Mouse (Mus musculus): ENCODE data around the gene Mgat4c.

Mgat4c gene

DNA sequence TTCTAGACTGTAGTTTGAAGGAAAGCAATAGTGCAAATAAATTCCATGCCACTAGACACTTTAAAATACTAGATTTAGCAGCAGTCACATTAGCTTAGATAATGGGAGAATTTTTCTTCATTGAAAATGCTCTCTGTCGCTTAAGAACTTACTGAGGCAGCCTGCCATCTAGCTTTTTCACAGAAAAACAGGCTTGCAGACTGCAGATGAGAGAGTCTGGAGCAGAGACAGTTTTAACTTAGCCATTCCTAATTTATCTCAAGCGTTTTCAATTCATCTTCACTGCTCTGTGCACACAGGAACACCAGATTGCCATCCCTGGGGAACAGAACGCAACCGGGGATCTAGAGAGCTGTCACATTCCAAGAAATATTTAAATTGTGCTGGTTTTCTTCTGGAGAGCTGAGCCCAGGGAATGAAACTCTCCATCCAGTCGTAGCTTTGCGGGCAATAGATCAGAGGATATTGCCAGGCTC, at the start of gene Mgat4c:
Gene Mgat4c (plus strand): TSS at position 51 of the 476 bp plus-strand sequence.
- no peak for DNase-seq

DNA sequence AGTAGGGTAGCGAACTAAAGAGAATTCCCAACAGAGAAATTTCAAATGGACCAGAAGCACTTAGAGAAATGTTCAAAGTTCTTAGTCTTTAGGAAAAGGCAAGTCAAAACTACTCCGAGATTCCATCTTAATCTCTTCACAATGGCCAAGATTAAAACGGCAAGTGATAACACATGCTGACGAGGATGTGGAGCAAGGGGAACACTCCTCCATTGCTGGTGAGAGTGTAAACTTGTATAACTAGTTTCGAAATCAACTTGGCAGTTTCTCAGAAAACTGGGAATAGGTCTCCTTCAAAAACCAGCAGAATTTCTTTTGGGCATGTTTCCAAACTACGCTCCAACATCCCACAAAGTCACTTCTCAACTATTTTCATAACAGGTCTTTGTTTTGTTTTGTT, 46.0 kb upstream of the Mgat4c start:
- DNase-seq: no peak

DNA sequence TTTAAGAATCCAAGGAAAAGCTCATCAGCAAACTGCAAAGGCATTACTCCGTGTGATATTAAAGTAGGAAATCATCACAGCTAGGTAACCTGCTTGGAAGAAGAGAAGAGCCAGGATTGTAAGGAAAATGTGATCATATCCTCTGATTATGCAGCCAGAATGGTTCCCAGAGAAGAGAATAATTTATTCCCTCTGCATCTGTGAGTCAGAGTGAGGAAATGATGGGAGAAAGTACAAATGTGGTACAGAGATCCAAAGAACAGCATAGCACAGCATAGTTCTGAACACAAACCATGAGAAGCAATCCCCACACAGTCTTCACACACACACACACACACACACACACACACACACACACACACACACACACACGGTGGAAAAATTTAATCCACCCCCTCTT, 40.2 kb upstream of the Mgat4c start:
- DNase-seq: no peak

DNA sequence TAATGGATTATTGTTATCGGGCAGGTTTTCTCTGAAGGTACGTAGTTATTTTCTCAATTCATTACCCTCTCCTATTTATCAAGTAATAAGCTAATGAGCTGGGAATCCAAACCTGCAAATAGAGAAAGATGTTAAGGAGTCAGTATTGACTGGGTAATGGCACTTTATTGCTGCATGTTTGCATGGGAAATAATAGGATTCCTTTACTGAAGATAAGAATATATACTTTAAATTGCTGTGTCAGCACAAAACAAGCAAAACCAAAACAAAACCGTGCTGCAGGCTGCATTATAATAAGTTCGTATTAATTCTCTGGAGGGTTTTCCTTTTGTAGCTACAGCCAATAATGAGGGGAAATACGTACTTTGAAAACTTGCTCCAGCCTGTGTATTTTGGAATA, 627 bp downstream of the Mgat4c start:
- no peak for DNase-seq

DNA sequence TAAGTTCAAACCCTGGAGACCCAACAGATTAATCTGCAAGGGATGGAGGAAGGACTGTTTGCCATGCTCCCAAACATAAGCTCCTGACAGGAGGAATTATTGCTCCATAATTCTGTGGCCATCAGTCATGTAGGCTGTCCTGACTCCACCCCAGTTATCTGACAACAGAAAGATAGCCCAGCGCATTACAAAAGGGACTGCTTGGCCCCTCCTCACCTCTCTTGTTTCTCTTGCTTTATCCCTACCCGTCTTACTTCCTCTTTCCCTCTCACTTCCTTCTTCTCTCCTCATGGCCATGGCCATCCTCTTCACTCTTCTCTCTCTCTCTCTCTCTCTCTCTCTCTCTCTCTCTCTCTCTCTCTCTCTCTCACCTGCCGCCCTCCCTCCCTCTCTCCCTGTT, 80.5 kb downstream of the Mgat4c start:
- no peak for DNase-seq

DNA sequence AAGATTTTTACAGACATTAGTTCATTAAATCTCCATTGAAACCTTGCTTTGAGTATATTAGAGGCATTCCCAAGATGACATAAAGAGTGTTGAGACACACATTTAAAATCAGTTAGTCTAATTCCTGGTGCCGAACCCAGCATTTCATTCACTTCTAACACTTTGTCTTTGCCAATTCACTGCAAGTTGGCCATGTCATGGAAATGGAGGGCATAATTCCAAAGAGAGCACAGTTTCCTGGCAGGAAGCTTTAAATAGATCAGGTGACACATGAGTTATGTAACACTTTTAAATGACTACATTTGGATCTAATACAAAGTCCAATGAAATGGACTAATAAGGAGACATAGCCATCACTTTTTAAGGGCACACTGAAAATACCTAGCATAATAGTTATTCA, 89.4 kb downstream of the Mgat4c start:
- DNase-seq: no peak

DNA sequence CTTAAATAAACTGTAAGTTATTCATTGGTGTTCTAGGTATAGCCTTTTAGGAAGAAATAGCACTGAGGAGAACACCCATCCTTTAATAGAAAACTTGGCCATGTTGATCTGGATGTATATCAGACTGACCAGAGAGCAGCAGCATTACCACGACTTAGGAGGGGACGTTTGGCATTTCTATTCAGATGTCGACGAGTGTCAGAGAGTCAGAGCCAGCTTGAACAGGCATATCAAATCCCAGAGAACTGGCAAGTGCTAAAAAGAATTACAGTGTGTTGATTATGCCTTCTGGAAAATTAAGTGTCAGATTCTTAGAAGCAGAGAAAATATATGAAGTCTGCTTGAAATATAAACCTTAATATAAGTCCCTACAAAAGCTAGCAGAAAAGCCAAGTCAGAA, 89.9 kb downstream of the Mgat4c start:
- DNase-seq: no peak

DNA sequence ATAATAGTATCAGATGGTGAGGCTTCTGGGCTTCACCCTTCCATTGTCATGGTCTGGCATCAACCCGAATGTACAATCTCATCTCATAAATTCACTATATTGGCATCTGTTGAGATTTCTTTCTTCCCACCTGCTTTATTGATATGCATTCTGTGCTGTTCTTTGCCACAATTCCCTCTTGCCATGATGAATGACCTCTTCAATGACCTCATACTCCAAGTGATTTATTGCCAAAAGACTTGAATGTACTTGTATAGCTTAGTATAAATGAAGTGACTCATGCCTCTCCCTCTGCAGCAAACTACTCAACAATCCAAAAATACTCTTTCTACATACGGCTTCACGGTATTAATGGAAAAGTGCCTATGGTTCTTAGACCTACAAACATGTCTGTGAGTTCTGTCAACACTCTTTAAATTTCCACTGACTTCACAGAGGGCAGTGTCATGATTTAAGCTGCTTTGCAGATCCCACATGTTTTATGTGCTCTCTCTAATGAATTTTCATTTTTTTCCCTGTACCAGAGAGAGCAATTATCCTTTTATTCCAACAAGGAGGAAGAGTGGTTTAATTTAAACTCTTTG, 102.0 kb downstream of the Mgat4c start:
- DNase-seq: no peak

DNA sequence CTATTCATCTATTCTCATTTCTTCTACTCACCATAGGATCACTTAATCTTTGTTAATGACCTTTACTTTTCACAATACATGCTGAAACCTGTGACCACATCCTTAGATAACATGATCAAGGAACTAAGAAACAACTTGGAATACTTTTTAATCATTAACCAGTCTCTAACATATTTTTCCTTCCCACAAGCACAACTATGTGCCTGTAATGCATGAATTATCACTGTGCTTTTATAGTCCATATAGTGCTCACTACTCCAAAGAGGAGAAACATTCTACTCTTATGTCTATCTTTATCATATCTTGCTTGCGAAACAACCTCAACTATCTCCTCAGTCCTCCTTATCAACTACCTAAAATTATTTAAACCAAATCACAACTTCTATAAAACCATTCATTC, 114.2 kb downstream of the Mgat4c start:
- no peak for DNase-seq

DNA sequence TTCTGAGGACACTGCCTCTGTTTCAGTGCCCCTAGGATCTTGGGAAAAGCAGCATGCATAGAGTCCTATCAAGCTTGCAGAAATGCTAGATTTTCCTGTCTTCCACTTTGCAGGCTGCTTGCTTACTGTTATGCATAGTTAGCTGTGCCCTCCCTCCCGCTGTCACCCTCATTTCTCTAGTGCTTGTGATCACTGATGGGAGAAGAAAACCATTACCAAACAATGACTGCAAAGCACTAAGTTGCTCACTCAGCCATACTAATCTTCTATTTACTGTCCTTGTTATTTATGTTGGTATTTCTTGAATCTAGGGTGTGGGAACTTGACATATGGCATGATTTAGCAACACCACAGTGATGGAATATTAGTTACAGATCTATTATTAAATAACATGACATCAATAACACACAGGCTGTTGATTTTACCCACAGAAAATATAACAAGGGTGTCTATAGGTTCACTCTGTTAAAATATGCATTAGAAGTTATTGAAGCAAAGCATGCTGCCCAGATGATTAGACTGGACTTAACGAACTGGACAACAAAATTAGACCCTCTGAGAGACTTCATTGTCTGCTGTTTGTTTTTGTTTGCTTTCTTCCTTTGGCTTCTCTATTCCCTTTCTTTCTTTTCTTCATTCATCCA, 117.7 kb downstream of the Mgat4c start:
- no peak for DNase-seq

DNA sequence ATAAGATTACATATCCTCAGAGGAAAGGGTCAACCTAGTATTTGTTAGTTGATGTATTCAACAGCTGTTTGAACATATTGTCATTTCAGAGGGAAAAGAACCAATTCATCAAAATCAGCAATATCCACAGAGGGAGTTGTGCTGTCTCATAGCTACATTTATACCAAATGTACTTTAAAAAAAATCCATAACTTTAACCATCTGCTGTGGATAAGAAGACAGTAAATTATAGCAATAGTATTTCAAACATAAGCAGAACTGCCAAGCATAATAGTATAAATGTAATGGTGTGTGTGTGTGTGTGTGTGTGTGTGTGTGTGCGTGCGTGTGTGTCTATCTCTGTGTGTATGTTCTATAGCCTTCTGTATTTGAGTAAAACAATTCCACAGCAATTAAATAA, 127.5 kb downstream of the Mgat4c start:
- no peak for DNase-seq

DNA sequence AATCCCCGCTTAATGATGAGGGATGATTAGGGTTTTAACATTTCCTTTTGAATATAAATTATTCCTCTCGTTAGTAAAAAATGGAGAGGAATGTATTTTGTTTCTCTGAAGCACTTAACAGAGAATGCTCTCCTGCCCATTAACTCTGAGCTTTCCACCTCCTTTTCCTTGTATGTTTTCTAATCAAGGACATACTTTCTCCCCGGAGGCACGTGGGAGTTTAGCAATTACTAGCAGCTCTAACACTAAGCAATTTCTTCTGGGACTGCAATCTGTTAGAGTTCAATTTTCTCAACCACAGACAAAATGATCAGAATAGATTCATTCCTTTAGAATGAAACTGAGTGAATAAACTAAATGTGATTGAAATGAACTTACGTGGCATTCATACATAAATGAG, 135.6 kb downstream of the Mgat4c start:
- no peak for DNase-seq

DNA sequence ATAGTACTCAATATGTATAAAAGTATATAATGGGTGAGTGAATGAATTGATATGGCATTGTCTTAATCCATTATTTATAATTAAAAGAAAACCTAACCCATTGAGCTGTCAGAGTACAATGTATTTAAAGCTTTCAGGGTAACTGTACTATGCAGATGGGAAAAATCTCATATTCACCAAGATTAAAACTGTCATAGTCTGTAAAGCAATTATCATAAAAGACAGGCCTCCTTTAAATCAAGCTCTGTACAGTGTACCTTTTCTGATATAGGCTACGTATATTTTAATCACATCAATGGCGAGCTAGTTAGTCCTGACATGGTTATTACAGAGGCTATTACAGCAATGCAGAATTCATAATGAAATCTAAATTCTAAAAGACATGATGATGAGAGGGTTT, 146.7 kb downstream of the Mgat4c start:
- no peak for DNase-seq

DNA sequence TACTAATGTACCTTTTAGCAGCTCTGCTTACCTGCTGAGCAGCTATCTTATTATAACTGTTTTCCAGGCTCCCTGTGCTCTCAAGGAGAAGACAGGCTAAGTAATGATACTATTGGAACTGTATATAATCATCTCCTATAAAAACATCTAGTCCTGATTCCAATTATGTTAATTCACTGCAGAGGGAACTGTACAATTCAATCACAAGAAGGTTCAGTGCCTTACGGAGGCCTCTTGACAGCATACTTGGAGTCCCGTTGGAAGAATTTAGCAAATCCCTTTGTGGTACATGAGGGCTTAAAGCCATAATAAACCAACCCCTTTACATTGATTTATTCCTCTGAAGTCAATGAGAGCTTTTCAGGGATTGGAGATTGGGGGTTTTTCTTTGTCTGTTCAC, 174.8 kb downstream of the Mgat4c start:
- no peak for DNase-seq

DNA sequence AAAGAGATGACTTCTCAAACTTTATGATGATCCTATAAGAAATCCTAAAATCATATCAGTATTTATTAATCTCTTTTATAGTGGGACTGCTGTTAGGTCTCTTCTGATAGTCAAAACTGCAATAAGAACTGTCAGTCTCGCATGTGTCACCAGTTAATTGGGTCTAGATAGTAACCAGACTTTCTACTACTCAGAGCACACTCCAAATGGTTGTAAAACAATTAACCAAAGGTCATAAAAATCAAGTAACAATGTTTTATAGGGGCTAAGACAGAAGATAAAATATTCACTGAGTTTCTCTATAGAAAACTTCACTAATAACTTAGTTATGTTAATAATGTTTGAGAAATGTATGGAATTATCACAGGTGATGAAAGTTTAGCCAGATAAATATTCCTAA, 208.6 kb downstream of the Mgat4c start:
- no peak for DNase-seq

DNA sequence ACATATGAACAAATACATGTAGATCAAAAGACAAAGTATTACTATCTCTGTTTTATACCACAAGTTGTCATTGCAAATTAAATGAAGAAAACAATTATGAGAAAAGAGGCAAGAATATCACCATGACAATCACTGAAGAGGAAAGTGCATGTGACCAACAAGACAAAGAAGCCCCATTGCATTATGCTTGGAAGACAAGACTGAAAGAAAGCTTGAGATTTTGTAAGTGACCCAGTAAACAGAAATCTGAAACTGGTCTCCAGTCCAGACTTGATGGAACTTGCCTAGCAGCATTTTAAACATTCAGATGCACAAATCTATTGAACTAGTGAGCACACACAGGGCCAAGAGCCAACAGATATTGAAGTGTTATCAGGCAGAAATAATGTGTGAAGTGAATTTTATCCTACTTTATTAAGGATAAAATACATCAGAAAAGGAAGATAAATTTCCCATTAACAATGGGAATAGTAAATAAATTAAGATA, 236.1 kb downstream of the Mgat4c start:
- DNase-seq: no peak

DNA sequence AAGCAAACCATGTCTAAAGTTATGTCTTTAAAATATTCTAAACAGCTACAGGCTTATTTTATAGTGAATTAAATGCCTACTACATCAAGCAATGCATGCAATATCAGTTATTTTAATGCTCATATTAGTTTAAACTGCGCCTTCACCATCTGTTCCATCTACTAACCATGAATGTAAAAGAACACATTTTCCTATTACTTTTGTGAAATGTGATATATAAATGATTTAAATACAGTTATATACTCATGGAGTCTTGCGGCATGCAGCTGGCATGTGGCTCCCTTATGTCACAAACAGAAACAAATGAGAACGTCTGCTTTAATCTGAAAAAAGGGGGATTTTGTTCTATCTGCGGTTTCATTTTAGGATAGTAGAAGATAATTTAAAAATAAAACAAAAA, 316.3 kb downstream of the Mgat4c start:
- DNase-seq: no peak

DNA sequence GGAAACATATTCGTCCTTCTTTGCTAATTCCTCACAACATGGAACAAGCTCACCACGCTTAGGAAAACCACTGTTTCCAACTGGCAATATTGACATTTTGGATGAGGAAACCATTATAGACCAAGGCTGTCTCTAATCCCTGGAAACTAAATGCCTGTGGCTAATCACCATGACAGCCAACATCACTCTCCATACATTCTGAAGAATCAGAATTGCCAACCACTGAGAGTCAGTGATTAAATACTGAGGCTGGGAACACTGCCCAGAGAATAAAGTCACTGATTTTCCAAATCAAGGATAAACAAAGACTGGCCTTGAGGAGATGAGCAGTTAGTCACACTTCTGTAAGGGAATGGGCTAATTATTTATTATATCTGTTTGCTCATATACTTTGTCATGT, 361.2 kb downstream of the Mgat4c start:
- DNase-seq: no peak

DNA sequence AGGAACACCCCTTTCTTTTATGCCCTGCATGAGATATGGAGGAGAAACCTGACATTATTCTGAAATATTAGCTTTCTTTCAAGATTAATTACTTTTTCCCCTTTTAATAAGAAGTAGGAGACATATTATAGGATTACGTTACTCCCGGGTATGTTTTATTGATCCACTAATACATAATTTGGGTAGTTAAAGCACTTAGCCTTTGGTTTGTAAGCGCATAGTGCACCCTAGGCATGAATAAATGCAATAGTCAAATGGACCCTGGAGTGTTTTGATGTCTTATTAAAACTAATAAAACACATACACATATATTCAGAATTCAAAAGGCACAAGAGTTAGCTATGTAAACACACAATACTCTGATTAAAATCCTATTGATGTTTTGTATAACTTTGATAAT, 374.9 kb downstream of the Mgat4c start:
- DNase-seq: no peak

DNA sequence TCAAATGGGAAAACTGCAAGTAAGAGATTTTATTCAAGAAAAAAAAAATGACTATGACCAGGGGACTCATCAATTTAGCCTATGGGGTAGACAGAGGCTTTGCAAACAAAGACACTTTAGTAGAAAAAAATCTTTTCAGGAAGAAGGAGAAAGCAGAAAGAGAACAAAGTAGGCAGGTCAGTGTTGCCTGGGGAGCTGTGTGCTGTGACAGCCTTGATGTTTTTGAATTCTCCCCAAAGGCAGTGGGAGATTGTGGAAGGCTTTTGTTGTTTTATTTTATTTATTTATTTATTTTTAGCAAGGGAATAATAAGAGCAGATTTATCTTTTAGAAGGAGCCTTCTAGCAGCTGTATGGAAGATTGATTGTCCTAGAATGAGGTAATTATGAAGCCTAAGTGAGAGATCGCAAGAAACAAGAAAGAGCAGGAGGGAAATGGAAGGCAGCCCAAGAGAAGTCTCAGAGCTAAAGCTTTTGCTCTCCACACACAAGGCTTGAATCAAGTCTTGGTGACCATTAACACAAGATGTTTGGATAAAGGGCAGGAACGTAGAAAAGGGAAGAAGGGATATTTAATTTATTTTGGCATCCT, 375.8 kb downstream of the Mgat4c start:
- DNase-seq: no peak

DNA sequence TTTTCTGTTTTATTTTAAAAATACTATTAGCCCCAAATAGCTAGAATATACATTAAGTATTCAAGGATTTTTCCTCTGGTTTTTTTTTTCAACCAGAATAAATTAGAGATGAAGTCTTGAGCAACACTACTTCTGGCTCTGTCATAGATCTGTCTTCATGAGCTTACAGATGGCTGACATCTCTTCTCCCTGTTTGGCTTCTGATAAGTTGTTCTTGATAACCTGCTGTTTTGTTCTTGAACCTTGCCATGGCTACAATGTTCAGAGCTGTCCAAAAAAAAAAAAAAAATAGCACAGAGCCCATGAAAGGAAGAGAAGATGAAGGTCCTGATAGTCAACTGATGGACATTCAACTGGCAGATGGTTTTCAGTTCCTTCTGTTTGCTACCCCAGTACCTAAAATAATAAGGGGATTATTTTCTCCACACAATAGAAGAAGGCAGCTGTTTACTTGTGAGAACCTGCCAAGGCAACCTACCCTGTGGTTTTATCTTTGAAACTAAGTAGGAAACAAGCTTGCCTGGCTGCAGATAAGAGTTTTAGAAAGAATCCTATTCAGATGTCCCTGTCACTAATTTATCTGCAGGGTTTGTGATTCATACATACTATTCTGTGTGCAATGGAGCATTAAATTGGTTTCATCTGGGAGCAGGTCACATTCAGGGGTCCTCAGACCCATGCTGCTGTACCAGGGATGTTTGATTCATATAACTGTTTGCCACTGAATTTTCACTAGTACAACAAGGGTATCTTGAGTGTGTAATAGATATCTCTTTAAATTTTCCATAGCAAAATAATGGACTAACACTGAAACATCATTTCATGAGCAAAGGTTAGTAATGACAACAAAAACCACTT, 393.5 kb downstream of the Mgat4c start:
- no peak for DNase-seq

DNA sequence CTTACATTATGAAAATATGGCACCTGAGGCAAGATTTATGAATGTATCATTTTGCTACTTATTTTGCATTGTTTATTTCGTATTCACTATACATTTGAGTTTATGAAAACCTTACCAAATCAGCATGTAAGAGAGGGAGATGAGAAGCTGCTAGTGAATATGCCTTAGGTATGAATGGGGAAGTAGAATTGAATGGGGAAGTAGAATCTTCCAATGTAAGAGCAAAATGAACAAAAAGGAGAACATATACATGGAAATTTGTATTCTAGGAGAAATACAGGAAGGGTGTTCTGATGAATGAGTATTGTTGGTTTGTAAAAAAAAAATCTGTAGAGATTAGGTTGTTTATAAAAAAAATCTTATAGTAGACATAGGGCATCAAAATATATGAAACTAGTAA, 441.9 kb downstream of the Mgat4c start:
- no peak for DNase-seq

DNA sequence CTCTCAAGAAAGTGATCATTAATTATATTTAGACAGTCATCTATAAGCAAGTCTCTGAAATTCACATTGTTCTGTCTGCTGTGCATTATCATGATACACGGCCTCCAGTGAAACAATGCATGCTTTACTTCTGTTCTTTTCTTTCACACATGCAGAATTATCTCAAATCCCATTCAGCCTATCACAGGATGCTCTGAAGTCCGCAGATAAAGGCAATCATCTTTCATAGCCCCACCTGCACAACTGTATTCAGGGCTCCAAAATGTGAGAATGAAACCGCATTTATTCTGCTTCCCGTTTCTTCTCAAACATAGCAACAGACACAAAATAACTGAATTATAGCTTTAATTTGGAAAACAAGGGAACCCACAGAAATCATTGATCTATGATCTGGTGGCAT, 446.1 kb downstream of the Mgat4c start:
- DNase-seq: no peak

DNA sequence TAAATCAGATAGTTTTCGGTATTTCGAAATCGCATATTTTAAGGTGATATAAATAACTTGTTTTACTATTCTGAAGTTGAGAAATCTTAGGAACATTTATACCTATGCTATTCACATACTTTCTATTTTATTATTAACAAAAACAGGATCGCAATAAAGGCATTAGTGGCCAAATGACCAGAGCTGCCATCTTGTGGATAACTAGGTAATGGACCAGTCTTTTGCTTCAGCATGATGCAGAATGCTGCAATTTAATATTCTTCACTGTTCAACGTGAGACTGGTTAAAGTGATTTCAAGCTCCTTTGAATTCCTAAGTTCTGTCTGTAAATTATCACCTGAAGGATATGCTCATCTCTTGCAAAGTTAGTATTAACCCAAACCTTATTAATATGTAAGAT, 473.6 kb downstream of the Mgat4c start:
- DNase-seq: no peak

All from thymus, postnatal 25 days (tissue).